Mouse (Mus musculus) intestine, embryonic 15.5 days (tissue): ENCODE data around the gene Rhebl1. TPM values are rescaled to one million over a fixed set of nuclear protein-coding genes. Genes with fewer than 3 reads are reported as not detected.

Source experiments
- ATAC-seq: fragments of 200-750 bp; cut with Nextera tagmentation; 2 replicates; pipeline ENCODE4 v1.8.0; 2017; ENCODE audit warnings: moderate TSS enrichment, moderate library complexity
- H3K27ac ChIP-seq: fragments of 300-500 bp; sonication (generic); 2 replicates; pipeline ENCODE4 v1.5.1; 2015; ENCODE audit warnings: mild to moderate bottlenecking, inconsistent platforms
- H3K27me3 ChIP-seq: fragments of 300-500 bp; sonication (generic); replicated peaks from 2 replicates; pipeline ENCODE4 v1.6.1; 2015; ENCODE audit warnings: inconsistent platforms
- H3K36me3 ChIP-seq: fragments of 300-500 bp; sonication (generic); 2 replicates; pipeline ENCODE4 v1.6.1; 2015; ENCODE audit warnings: inconsistent platforms
- H3K4me1 ChIP-seq: fragments of 300-500 bp; sonication (generic); replicated peaks from 2 replicates; pipeline ENCODE4 v1.6.1; 2015; ENCODE audit warnings: inconsistent platforms
- H3K4me2 ChIP-seq: fragments of 300-500 bp; sonication (generic); replicated peaks from 2 replicates; pipeline ENCODE4 v1.6.1; 2015; ENCODE audit warnings: mild to moderate bottlenecking, inconsistent platforms
- H3K4me3 ChIP-seq: fragments of 300-500 bp; sonication (generic); replicated peaks from 2 replicates; pipeline ENCODE4 v1.5.1; 2015; ENCODE audit warnings: inconsistent platforms
- H3K9ac ChIP-seq: fragments of 300-500 bp; sonication (generic); 2 replicates; pipeline ENCODE4 v1.6.1; 2015; ENCODE audit warnings: inconsistent platforms
- H3K9me3 ChIP-seq: fragments of 300-500 bp; sonication (generic); 2 replicates; pipeline ENCODE4 v1.6.1; 2016; ENCODE audit warnings: inconsistent platforms
- WGBS: fragments of 180-500 bp; shearing (Covaris S2); methylation state at CpG from one replicate; pipeline ENCODE4 v1.1.7; 2015; 5-methylcytosine and 5-hydroxymethylcytosine counted together
- polyA plus RNA-seq: library from polyadenylated mRNA; unstranded; fragments of >200 nt; fragmentation: Nextera tagmentation; extraction: Ambion mirVana; gene quantifications from 2 replicates; pipeline ENCODE4 v1.2.1, GENCODE M21; 2015

Rhebl1 gene
- polyA plus RNA-seq, 1 experiment from 2014 or later, result 12.5 TPM

DNA sequence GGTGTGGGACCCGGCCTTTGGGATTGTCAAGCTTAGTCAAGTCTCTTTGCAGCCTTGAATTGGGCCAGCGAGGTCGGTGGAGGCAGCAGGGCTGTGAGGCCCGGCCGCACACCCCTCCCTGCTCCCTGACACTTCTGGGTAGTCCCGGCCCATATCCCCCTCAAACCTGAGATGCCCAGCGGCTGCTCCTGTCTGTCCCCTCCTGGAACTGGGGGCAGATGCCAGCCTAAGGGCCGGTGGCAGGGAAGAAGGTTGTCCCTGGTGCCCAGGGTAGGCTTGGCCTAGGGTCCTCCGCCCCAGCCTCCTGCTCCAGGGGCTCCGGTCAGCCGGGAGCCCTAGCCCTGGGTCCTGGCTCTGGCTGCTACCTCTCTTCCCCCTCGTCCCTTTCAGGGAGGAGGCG is 60.3 kb downstream of the Rhebl1 start:
- WGBS, result 85% methylated on average over 13 of the region's 13 CpGs
- Histone ChIP-seq H3K4me3 (no peak overlapping the region), H3K4me1 (peaks cover 10% of the 10 kb centered on the region; the same call in 1 of the 2 replicates), H3K27ac (no peak overlapping the region), H3K9me3 (no peaks in the 10 kb centered on the region), H3K4me2 (no peak overlapping the region), H3K27me3 (no peaks in the 10 kb centered on the region), H3K36me3 (peaks cover 44% of the 10 kb centered on the region), H3K9ac (no peak overlapping the region)
- no peak for ATAC-seq

DNA sequence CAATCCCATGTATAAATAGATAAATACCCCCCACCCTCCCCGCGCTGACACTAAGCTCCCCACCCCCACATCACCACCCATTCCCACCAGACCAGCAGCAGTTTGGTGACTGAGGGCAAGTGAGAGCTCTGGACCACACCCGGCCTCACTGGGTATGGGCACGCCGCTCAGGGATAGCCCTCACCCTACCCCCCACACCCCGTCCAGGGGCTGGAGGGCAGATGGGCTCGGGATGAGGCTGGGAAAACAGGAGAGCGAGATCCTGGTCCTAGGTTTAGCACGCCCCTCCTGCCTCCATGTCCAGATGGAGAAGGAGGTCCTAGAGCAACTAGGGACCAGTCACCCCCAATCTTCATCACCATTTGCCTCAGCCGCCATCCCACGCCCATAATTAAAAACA is 61.1 kb downstream of the Rhebl1 start:
- no peaks in the 10 kb centered on the region for H3K27me3 ChIP-seq
- H3K4me1 ChIP-seq, result peaks cover 10% of the 10 kb centered on the region; the same call in 1 of the 2 replicates
- H3K27ac ChIP-seq, result no peak overlapping the region
- no peak overlapping the region for H3K4me3 ChIP-seq
- H3K9ac ChIP-seq, result no peak overlapping the region
- H3K36me3 ChIP-seq, result peaks cover 41% of the 10 kb centered on the region
- ATAC-seq, result no peak
- H3K4me2 ChIP-seq, result no peak overlapping the region
- WGBS, result 88% methylated on average over 11 of the region's 11 CpGs
- H3K9me3 ChIP-seq, result no peaks in the 10 kb centered on the region

DNA sequence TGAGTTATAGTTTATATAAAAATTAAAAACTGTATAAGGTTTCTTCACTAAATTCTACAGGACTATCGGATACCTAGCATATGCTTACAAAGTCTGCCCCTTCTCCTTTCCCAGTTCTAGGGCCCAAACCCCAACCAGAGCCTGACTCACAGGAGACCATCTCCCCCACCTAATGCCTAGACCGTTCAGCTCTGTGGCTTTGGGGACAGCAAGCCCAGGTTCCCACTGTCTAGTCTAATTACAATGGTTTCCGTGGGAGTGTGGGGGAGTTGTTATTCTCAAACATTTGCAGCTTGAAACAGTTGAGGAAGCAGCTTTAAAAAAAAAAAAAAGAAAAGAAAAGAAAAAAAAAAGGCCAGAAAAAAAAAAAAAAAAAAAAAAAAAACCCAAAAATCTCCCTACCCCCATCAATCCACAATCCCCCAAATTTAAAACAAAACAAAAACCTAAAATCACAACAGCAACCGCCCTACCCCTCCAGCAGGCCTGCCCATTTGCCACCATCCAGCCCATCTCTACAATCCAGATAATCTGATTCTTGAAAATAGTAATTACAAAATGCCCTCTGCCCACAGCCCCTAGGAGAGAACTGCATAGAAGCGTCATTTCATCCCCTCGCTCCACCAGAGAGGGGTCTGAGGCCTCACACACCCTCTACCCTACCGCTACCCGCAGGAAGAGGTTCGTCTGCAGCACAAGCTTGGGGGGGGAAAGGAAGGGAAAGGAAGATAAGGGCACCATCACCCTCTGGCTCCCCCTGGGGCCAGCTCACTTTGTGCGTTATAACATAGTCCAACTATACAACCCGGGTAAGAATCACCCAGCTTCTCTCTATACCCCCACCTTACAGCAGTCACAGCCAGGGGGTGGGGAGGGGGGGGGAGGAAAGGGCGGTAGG is 61.9 kb downstream of the Rhebl1 start:
- H3K9ac ChIP-seq, result no peak overlapping the region
- 53% methylated on average over 12 of the region's 12 CpGs for WGBS
- ATAC-seq, result no peak
- peak overlapping the region; percentile 54; the same call in 1 of the 2 replicates for H3K27ac ChIP-seq
- peak overlapping the region; percentile 63; the same call in 1 of the 2 replicates for H3K4me2 ChIP-seq
- no peaks in the 10 kb centered on the region for H3K9me3 ChIP-seq
- peaks cover 10% of the 10 kb centered on the region; the same call in 1 of the 2 replicates for H3K4me1 ChIP-seq
- H3K36me3 ChIP-seq, result peaks cover 36% of the 10 kb centered on the region
- no peaks in the 10 kb centered on the region for H3K27me3 ChIP-seq
- no peak overlapping the region for H3K4me3 ChIP-seq

DNA sequence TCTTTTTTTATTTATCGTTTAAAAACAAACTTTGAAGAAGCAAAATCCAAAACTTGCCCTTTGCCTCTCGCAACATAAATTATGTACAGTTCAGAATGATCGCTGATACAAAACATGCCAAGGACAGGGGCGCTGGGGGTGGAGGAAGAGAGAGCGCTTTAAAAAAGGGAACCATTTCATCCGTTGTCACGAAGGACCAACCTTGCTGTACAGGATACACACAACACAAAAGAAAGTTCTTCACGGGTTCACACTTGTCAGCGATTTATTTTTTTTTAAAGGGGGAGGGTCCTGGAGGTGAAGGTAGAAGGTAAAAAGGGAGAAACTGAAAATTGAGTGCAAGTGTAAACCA is 62.7 kb downstream of the Rhebl1 start:
- Histone ChIP-seq H3K4me3 (peak overlapping the region; percentile 74), H3K9me3 (no peaks in the 10 kb centered on the region), H3K4me1 (peaks cover 10% of the 10 kb centered on the region; the same call in 1 of the 2 replicates), H3K36me3 (peaks cover 29% of the 10 kb centered on the region), H3K9ac (peak overlapping the region; percentile 16), H3K27ac (peak overlapping the region; percentile 82), H3K27me3 (no peaks in the 10 kb centered on the region), H3K4me2 (peak overlapping the region; percentile 63)
- ATAC-seq, result peak; percentile 60
- 8% methylated on average over 9 of the region's 9 CpGs for WGBS

DNA sequence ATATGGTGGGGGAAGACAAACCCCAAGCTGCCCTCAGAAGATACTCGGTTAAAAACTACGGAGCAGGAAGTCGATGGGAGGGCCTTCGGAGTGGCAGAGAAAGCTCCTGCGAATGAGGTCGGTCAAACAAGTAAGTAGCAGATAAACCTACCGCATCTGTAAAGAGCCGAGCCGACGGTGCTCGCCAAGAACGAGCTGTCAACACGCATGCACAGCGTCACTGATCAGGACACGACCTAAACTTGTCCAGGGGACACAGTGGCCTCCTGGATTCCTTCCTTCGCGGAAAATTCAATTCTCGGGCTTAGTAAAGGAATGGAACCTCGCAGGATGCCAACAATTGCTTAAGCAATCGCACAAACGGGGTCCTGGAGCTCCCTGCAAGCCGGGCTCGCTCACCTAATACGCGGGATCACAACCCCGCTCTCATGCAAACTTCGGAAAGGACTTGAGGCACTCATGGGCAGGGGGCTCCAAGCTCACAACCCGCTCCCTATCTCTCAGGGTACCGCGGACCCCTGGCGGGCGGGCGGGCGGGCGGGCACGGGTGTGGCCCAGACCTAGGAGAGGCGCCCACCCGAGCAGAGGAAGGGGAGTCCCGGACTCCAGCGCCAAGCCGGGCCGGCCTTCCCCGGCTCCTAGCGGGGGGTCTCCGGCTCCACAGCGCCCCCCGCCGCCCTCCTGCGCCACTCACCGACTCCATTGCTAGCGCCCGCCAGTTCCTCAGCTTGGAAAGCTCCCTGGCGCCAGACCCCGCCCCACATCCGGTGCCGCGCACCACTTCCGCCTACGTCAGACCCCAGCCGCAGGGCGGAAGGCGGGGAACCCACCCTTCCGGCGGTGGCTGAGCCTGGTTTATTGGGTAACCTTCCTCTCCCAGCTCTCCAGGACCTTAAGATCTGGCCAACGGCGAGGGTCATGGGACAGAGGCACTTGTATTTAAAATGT is 63.3 kb downstream of the Rhebl1 start, which contains the start of gene Prkag1:
Gene Prkag1 (minus strand): TSS at position 786 of the 948 bp plus-strand sequence.
- Histone ChIP-seq H3K9me3 (no peaks in the 10 kb centered on the region), H3K36me3 (peaks cover 22% of the 10 kb centered on the region), H3K27ac (peak within 1 kb of the TSS; percentile 93), H3K4me3 (peak within 1 kb of the TSS; percentile 74), H3K4me1 (peaks cover 10% of the 10 kb centered on the region; the same call in 1 of the 2 replicates), H3K4me2 (peak within 1 kb of the TSS; percentile 63), H3K27me3 (no peaks in the 10 kb centered on the region), H3K9ac (peak within 1 kb of the TSS; percentile 75)
- under 1% methylated on average over 65 of the region's 66 CpGs for WGBS
- ATAC-seq, result peak; percentile 97

Other genes starting within 250 kb of the Rhebl1 start
- 23.3 and 23.7 TPM in 2 replicates for gene Ddx23, start 231.6 kb downstream of the Rhebl1 start, polyA plus RNA-seq
- gene Rnd1, start 217.1 kb downstream of the Rhebl1 start, polyA plus RNA-seq, result 0.97 and 1.1 TPM in 2 replicates
- gene Ccdc65, start 186.3 kb downstream of the Rhebl1 start, polyA plus RNA-seq, result 0.67 and 0.92 TPM in 2 replicates
- 68.0 and 117 TPM in 2 replicates for gene Fkbp11, start 166.3 kb downstream of the Rhebl1 start, polyA plus RNA-seq
- 39.8 and 43.6 TPM in 2 replicates for gene Arf3, start 131.3 kb downstream of the Rhebl1 start, polyA plus RNA-seq
- not detected in 2 replicates for gene Wnt10b, start 116.4 kb downstream of the Rhebl1 start, polyA plus RNA-seq
- not detected in 2 replicates for gene Wnt1, start 104.7 kb downstream of the Rhebl1 start, polyA plus RNA-seq
- gene Ddn, start 85.0 kb downstream of the Rhebl1 start, polyA plus RNA-seq, result not detected in 2 replicates
- gene Prkag1, start 63.0 kb downstream of the Rhebl1 start, polyA plus RNA-seq, result 88.3 and 89.0 TPM in 2 replicates
- gene Kmt2d, start 23.3 kb downstream of the Rhebl1 start, polyA plus RNA-seq, result 9.6 and 10.4 TPM in 2 replicates
- 0.96 and 1.1 TPM in 2 replicates for gene Dhh, start 4.0 kb upstream of the Rhebl1 start, polyA plus RNA-seq
- gene Lmbr1l, start 23.7 kb upstream of the Rhebl1 start, polyA plus RNA-seq, result 18.6 and 19.0 TPM in 2 replicates
- gene Tuba1b, start 40.0 kb upstream of the Rhebl1 start, polyA plus RNA-seq, result 1,296 and 1,330 TPM in 2 replicates
- gene Gm49450, start 59.0 kb upstream of the Rhebl1 start, polyA plus RNA-seq, result not detected in 2 replicates
- gene Tuba1a, start 59.2 kb upstream of the Rhebl1 start, polyA plus RNA-seq, result 981 and 999 TPM in 2 replicates
- gene Tuba1c, start 135.4 kb upstream of the Rhebl1 start, polyA plus RNA-seq, result 253 and 271 TPM in 2 replicates
- gene Prph, start 160.6 kb upstream of the Rhebl1 start, polyA plus RNA-seq, result 46.9 and 48.1 TPM in 2 replicates
- 24.7 and 25.4 TPM in 2 replicates for gene Troap, start 180.0 kb upstream of the Rhebl1 start, polyA plus RNA-seq
- 0.09 TPM in 1 of 2 replicates, not detected in the other for gene C1ql4, start 193.3 kb upstream of the Rhebl1 start, polyA plus RNA-seq
- 37.4 and 39.0 TPM in 2 replicates for gene Dnajc22, start 198.6 kb upstream of the Rhebl1 start, polyA plus RNA-seq
- gene Spats2, start 231.4 kb upstream of the Rhebl1 start, polyA plus RNA-seq, result 26.6 and 34.7 TPM in 2 replicates